Mouse (Mus musculus) small intestine, adult 2 months (tissue): Measurements from ENCODE around the gene Lamp1.

Experiments
- CTCF ChIP-seq: fragments of 200-500 bp; IDR thresholded peaks from 2 replicates; pipeline ENCODE4 v1.5.1; 2012; ENCODE audit warnings: low read depth, mild to moderate bottlenecking, control low read depth, inconsistent platforms, low read length, moderate library complexity, mixed read lengths; ENCODE audit not compliant: insufficient replicate concordance, insufficient read length; ENCODE audit errors: extremely low read depth
- POLR2A ChIP-seq: fragments of 200-500 bp; IDR thresholded peaks from 2 replicates; pipeline ENCODE4 v1.6.1; 2012; ENCODE audit warnings: low read depth, mild to moderate bottlenecking, control low read depth, inconsistent platforms, low read length, moderate library complexity

GRCm38 (mm10) chr8:13163563-13163962, 4.6 kb downstream of the Lamp1 start:
- no peak for TF ChIP-seq POLR2A
- no peak for TF ChIP-seq CTCF
